Mouse (Mus musculus): ENCODE measurements around the gene Slc9a9. TPM values are rescaled to one million over a fixed set of nuclear protein-coding genes. Genes with fewer than 3 reads are reported as not detected.

Gene Slc9a9
- polyA plus RNA-seq, 1 experiment from 2014 or later, result 3.7 TPM

GRCm38 (mm10) chr9:94837384-94837783 lies 167.7 kb downstream of the Slc9a9 start:
- Histone ChIP-seq H3K27ac (ENCODE audit: low read length) (no peak overlapping the region), H3K9ac (replicated peaks; ENCODE audit: low read depth, low read length) (no peak overlapping the region), H3K4me1 (replicated peaks; ENCODE audit: control insufficient read depth, insufficient read depth, low read length) (peaks cover 29% of the 10 kb centered on the region), H3K4me3 (replicated peaks; ENCODE audit: low read length) (no peak overlapping the region), H3K27me3 (replicated peaks; ENCODE audit: control insufficient read depth, insufficient read depth, low read length) (no peaks in the 10 kb centered on the region), H3K4me2 (ENCODE audit: low read length) (no peak overlapping the region), H3K9me3 (ENCODE audit: control insufficient read depth, low read length) (no peaks in the 10 kb centered on the region), H3K36me3 (ENCODE audit: control insufficient read depth, insufficient read depth) (no peaks in the 10 kb centered on the region)
- 0 out of 2 replicates have a peak, but pooled peaks have one; percentile 2 for ATAC-seq
- WGBS, result 94% methylated on average over 15 of the region's 15 CpGs

GRCm38 (mm10) chr9:94838479-94839031 lies 168.8 kb downstream of the Slc9a9 start:
- 29% methylated on average over 8 of the region's 8 CpGs for WGBS
- Histone ChIP-seq H3K9me3 (ENCODE audit: control insufficient read depth, low read length) (no peaks in the 10 kb centered on the region), H3K4me2 (ENCODE audit: low read length) (0 out of 2 replicates have a peak overlapping the region, but pooled peaks have one; percentile 10), H3K36me3 (ENCODE audit: control insufficient read depth, insufficient read depth) (no peaks in the 10 kb centered on the region), H3K4me3 (replicated peaks; ENCODE audit: low read length) (no peak overlapping the region), H3K27ac (ENCODE audit: low read length) (no peak overlapping the region; the same call in 1 of the 2 replicates), H3K9ac (replicated peaks; ENCODE audit: low read depth, low read length) (no peak overlapping the region), H3K27me3 (replicated peaks; ENCODE audit: control insufficient read depth, insufficient read depth, low read length) (no peaks in the 10 kb centered on the region), H3K4me1 (replicated peaks; ENCODE audit: control insufficient read depth, insufficient read depth, low read length) (peaks cover 29% of the 10 kb centered on the region)
- 0 out of 2 replicates have a peak, but pooled peaks have one; percentile 9 for ATAC-seq

- Histone ChIP-seq H3K9me3 (ENCODE audit: control insufficient read depth, low read length) (no peaks in the 10 kb centered on the region), H3K27ac (ENCODE audit: low read length) (no peak overlapping the region), H3K4me1 (replicated peaks; ENCODE audit: control insufficient read depth, insufficient read depth, low read length) (peaks cover 26% of the 10 kb centered on the region), H3K36me3 (ENCODE audit: control insufficient read depth, insufficient read depth) (no peaks in the 10 kb centered on the region), H3K27me3 (replicated peaks; ENCODE audit: control insufficient read depth, insufficient read depth, low read length) (no peaks in the 10 kb centered on the region), H3K4me3 (replicated peaks; ENCODE audit: low read length) (0 out of 2 replicates have a peak overlapping the region, but pooled peaks have one; percentile 16), H3K4me2 (ENCODE audit: low read length) (peak overlapping the region; percentile 38), H3K9ac (replicated peaks; ENCODE audit: low read depth, low read length) (no peak overlapping the region)
- WGBS, result 16% methylated on average over 11 of the region's 11 CpGs
- peak; percentile 55 for ATAC-seq
These were observed 169.5 kb downstream of the Slc9a9 start for GRCm38 (mm10) chr9:94839204-94839603.

DNA sequence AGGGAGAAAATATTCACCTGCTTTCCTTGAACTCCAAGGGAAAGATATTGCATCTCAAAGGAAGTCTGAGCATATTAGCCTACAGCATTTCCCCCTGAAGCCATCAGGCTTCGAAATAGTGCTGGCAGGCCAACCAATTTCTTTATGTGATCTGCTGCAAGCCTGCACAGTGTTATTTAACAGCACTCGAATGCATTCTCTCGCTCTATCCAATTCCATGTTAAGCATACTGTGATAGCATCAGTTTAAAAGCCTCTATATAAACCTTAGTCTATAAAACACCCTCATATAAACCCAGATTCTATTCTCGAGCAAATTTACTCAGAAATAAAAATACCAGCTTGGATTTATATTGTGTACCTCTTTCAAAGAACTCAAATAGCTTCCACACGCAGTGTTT lies 170.7 kb downstream of the Slc9a9 start:
- ATAC-seq, result no peak
- no peaks in the 10 kb centered on the region for H3K27me3 ChIP-seq (replicated peaks; ENCODE audit: control insufficient read depth, insufficient read depth, low read length)
- no peaks in the 10 kb centered on the region for H3K9me3 ChIP-seq (ENCODE audit: control insufficient read depth, low read length)
- no peak overlapping the region for H3K4me3 ChIP-seq (replicated peaks; ENCODE audit: low read length)
- H3K4me2 ChIP-seq (ENCODE audit: low read length), result no peak overlapping the region
- peaks cover 22% of the 10 kb centered on the region for H3K4me1 ChIP-seq (replicated peaks; ENCODE audit: control insufficient read depth, insufficient read depth, low read length)
- no peaks in the 10 kb centered on the region for H3K36me3 ChIP-seq (ENCODE audit: control insufficient read depth, insufficient read depth)
- no peak overlapping the region for H3K9ac ChIP-seq (replicated peaks; ENCODE audit: low read depth, low read length)
- H3K27ac ChIP-seq (ENCODE audit: low read length), result no peak overlapping the region
- WGBS, result 63% methylated on average over 5 of the region's 5 CpGs

DNA sequence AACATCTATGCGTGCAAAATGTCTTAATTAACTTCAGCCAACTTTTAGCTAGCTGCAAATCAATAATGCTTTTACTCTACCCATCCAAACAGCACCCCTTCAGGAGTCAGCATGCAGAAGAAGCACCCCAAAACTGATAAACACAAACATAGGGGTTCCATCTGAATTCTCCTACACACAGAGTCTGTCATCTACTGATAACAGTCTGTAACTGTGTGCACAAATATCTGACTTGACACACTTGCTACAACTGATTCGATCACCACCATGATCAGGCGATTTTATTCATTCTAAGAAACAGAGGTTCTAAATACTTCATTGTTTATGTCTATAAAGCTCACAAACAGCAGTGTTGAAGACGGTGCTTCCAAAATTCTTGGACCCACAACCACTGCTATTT lies 171.3 kb downstream of the Slc9a9 start:
- 78% methylated on average over 4 of the region's 4 CpGs for WGBS
- H3K27ac ChIP-seq (ENCODE audit: low read length), result no peak overlapping the region
- H3K4me2 ChIP-seq (ENCODE audit: low read length), result no peak overlapping the region
- peaks cover 22% of the 10 kb centered on the region for H3K4me1 ChIP-seq (replicated peaks; ENCODE audit: control insufficient read depth, insufficient read depth, low read length)
- H3K27me3 ChIP-seq (replicated peaks; ENCODE audit: control insufficient read depth, insufficient read depth, low read length), result no peaks in the 10 kb centered on the region
- no peak overlapping the region for H3K9ac ChIP-seq (replicated peaks; ENCODE audit: low read depth, low read length)
- no peak overlapping the region for H3K4me3 ChIP-seq (replicated peaks; ENCODE audit: low read length)
- no peaks in the 10 kb centered on the region for H3K9me3 ChIP-seq (ENCODE audit: control insufficient read depth, low read length)
- no peaks in the 10 kb centered on the region for H3K36me3 ChIP-seq (ENCODE audit: control insufficient read depth, insufficient read depth)
- no peak for ATAC-seq

- H3K27ac ChIP-seq (ENCODE audit: low read length), result no peak overlapping the region
- H3K36me3 ChIP-seq (ENCODE audit: control insufficient read depth, insufficient read depth), result no peaks in the 10 kb centered on the region
- H3K4me2 ChIP-seq (ENCODE audit: low read length), result no peak overlapping the region
- peaks cover 14% of the 10 kb centered on the region for H3K4me1 ChIP-seq (replicated peaks; ENCODE audit: control insufficient read depth, insufficient read depth, low read length)
- 89% methylated on average over 3 of the region's 3 CpGs for WGBS
- no peak overlapping the region for H3K4me3 ChIP-seq (replicated peaks; ENCODE audit: low read length)
- no peaks in the 10 kb centered on the region for H3K27me3 ChIP-seq (replicated peaks; ENCODE audit: control insufficient read depth, insufficient read depth, low read length)
- ATAC-seq, result no peak
- H3K9me3 ChIP-seq (ENCODE audit: control insufficient read depth, low read length), result no peaks in the 10 kb centered on the region
- H3K9ac ChIP-seq (replicated peaks; ENCODE audit: low read depth, low read length), result no peak overlapping the region
These were observed 174.5 kb downstream of the Slc9a9 start for GRCm38 (mm10) chr9:94844176-94844575.

- no peaks in the 10 kb centered on the region for H3K9me3 ChIP-seq (ENCODE audit: control insufficient read depth, low read length)
- H3K36me3 ChIP-seq (ENCODE audit: control insufficient read depth, insufficient read depth), result no peaks in the 10 kb centered on the region
- H3K4me3 ChIP-seq (replicated peaks; ENCODE audit: low read length), result no peak overlapping the region
- no peaks in the 10 kb centered on the region for H3K4me1 ChIP-seq (replicated peaks; ENCODE audit: control insufficient read depth, insufficient read depth, low read length)
- H3K27me3 ChIP-seq (replicated peaks; ENCODE audit: control insufficient read depth, insufficient read depth, low read length), result no peaks in the 10 kb centered on the region
- no peak overlapping the region for H3K4me2 ChIP-seq (ENCODE audit: low read length)
- ATAC-seq, result no peak
- WGBS, result 98% methylated on average over 6 of the region's 6 CpGs
- no peak overlapping the region for H3K27ac ChIP-seq (ENCODE audit: low read length)
- no peak overlapping the region for H3K9ac ChIP-seq (replicated peaks; ENCODE audit: low read depth, low read length)
These were observed 177.9 kb downstream of the Slc9a9 start for GRCm38 (mm10) chr9:94847624-94848023.

DNA sequence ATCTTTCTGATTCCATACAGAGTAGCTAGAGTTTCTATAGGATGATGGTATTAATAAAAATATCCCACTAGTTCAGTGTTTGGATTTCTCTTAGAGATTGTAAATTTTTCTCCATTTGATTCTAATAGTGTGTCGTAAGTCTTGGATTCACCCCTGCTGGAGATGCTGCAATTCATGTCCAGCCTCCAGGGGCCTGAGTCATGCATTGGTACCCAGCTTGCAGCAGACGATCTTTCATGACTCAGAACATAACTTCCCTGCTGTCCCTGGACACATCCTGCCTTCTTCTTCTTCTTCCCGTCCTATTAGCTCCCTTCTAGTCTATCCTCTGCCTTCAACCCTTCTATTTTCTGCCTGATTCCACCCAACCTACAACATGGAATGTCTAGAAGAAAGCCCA lies 181.8 kb downstream of the Slc9a9 start:
- Histone ChIP-seq H3K9me3 (ENCODE audit: control insufficient read depth, low read length) (no peaks in the 10 kb centered on the region), H3K9ac (replicated peaks; ENCODE audit: low read depth, low read length) (no peak overlapping the region), H3K27me3 (replicated peaks; ENCODE audit: control insufficient read depth, insufficient read depth, low read length) (no peaks in the 10 kb centered on the region), H3K36me3 (ENCODE audit: control insufficient read depth, insufficient read depth) (no peaks in the 10 kb centered on the region), H3K4me2 (ENCODE audit: low read length) (no peak overlapping the region), H3K4me1 (replicated peaks; ENCODE audit: control insufficient read depth, insufficient read depth, low read length) (peaks cover 7% of the 10 kb centered on the region; the same call in 1 of the 2 replicates), H3K4me3 (replicated peaks; ENCODE audit: low read length) (no peak overlapping the region), H3K27ac (ENCODE audit: low read length) (no peak overlapping the region)
- 87% methylated on average over 3 of the region's 3 CpGs for WGBS
- ATAC-seq, result no peak

DNA sequence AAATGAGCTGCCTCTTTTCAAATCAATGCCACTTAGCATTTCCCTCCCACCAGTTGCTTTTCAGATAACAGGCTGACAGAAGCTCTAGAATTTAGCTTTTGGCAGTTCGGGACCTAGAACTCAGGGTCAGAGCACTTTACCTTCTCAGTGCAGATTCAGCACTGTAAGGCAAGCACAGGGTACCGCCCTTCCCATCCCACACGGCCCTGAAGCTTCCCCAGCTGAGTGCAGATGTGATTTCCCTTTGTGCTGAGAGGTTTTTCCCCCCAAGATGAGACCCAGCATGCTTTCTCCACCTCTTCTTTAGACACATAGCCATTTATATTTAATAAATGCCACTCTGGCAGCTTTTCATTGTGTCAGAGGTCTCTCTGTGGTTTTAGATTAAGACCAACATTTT lies 186.4 kb downstream of the Slc9a9 start:
- Histone ChIP-seq H3K4me1 (replicated peaks; ENCODE audit: control insufficient read depth, insufficient read depth, low read length) (peaks cover 7% of the 10 kb centered on the region; the same call in 1 of the 2 replicates), H3K36me3 (ENCODE audit: control insufficient read depth, insufficient read depth) (no peaks in the 10 kb centered on the region), H3K9ac (replicated peaks; ENCODE audit: low read depth, low read length) (no peak overlapping the region), H3K27ac (ENCODE audit: low read length) (no peak overlapping the region), H3K4me2 (ENCODE audit: low read length) (no peak overlapping the region), H3K27me3 (replicated peaks; ENCODE audit: control insufficient read depth, insufficient read depth, low read length) (no peaks in the 10 kb centered on the region), H3K9me3 (ENCODE audit: control insufficient read depth, low read length) (no peaks in the 10 kb centered on the region), H3K4me3 (replicated peaks; ENCODE audit: low read length) (no peak overlapping the region)
- WGBS, result 50% methylated on average over 3 of the region's 3 CpGs
- ATAC-seq, result peak; percentile 76

- no peaks in the 10 kb centered on the region for H3K36me3 ChIP-seq (ENCODE audit: control insufficient read depth, insufficient read depth)
- no peak overlapping the region for H3K4me2 ChIP-seq (ENCODE audit: low read length)
- no peaks in the 10 kb centered on the region for H3K9me3 ChIP-seq (ENCODE audit: control insufficient read depth, low read length)
- 31% methylated on average over 1 of the region's 1 CpGs for WGBS
- peak; percentile 28; the same call in 1 of the 2 replicates for ATAC-seq
- H3K27me3 ChIP-seq (replicated peaks; ENCODE audit: control insufficient read depth, insufficient read depth, low read length), result no peaks in the 10 kb centered on the region
- H3K4me1 ChIP-seq (replicated peaks; ENCODE audit: control insufficient read depth, insufficient read depth, low read length), result no peaks in the 10 kb centered on the region
- H3K4me3 ChIP-seq (replicated peaks; ENCODE audit: low read length), result no peak overlapping the region
- no peak overlapping the region for H3K27ac ChIP-seq (ENCODE audit: low read length)
- H3K9ac ChIP-seq (replicated peaks; ENCODE audit: low read depth, low read length), result no peak overlapping the region
These were observed 198.8 kb downstream of the Slc9a9 start for GRCm38 (mm10) chr9:94868557-94868956.

Measured in forebrain, embryonic 16.5 days (tissue).